Mouse (Mus musculus) midbrain, embryonic 14.5 days (tissue): Measurements from ENCODE around the gene Tmem116. TPM values are rescaled to one million over a fixed set of nuclear protein-coding genes. Genes with fewer than 3 reads are reported as not detected.
"Not testable (repeated sequence)": the region's sequence is repeated elsewhere in the genome, so short reads cannot be mapped to it uniquely, and the experiment has no call there.

Source experiments
- ATAC-seq: fragments of 200-750 bp; cut with Nextera tagmentation; 2 replicates; pipeline ENCODE4 v1.8.0; 2017; ENCODE audit warnings: moderate number of reproducible peaks, moderate library complexity; ENCODE audit not compliant: low FRiP score, low TSS enrichment
- DNase-seq: peaks from one replicate; pipeline ENCODE4 v3.0.0-alpha.2; 2015
- H3K27ac ChIP-seq: fragments of 300-500 bp; sonication (generic); replicated peaks from 2 replicates; pipeline ENCODE4 v1.5.1; 2014; ENCODE audit warnings: mild to moderate bottlenecking, low read depth, low read length, moderate library complexity
- H3K27me3 ChIP-seq: fragments of 300-500 bp; sonication (generic); 2 replicates; pipeline ENCODE4 v1.6.1; 2014; ENCODE audit warnings: low read length, control low read depth, mixed read lengths; ENCODE audit not compliant: control insufficient read depth, insufficient read depth
- H3K36me3 ChIP-seq: fragments of 300-500 bp; sonication (generic); 2 replicates; pipeline ENCODE4 v1.6.1; 2014; ENCODE audit warnings: low read length, control low read depth; ENCODE audit not compliant: control insufficient read depth, insufficient read depth
- H3K4me1 ChIP-seq: fragments of 300-500 bp; sonication (generic); 2 replicates; pipeline ENCODE4 v1.6.1; 2014; ENCODE audit warnings: mild to moderate bottlenecking, antibody characterized with exemption, low read length, control low read depth; ENCODE audit not compliant: control insufficient read depth, insufficient read depth
- H3K4me2 ChIP-seq: fragments of 300-500 bp; sonication (generic); 2 replicates; pipeline ENCODE4 v1.6.1; 2014; ENCODE audit warnings: mild to moderate bottlenecking, low read length, moderate library complexity
- H3K4me3 ChIP-seq: fragments of 300-500 bp; sonication (generic); replicated peaks from 2 replicates; pipeline ENCODE4 v1.5.1; 2014; ENCODE audit warnings: low read depth, low read length
- H3K9ac ChIP-seq: fragments of 300-500 bp; sonication (generic); replicated peaks from 2 replicates; pipeline ENCODE4 v1.6.1; 2014; ENCODE audit warnings: mild to moderate bottlenecking, low read length, moderate library complexity
- H3K9me3 ChIP-seq: fragments of 300-500 bp; sonication (generic); 2 replicates; pipeline ENCODE4 v1.6.1; 2016; ENCODE audit warnings: low read length, control low read depth, mixed read lengths; ENCODE audit not compliant: control insufficient read depth
- WGBS: fragments of 180-500 bp; shearing (Covaris S2); extraction: QIAGEN DNeasy Blood & Tissue Kit; methylation state at CpG from one replicate; pipeline ENCODE4 v1.1.7; 2014; 5-methylcytosine and 5-hydroxymethylcytosine counted together
- polyA plus RNA-seq: library from polyadenylated mRNA; unstranded; fragments of >200 nt; fragmentation: Nextera tagmentation; extraction: Ambion mirVana; gene quantifications from 2 replicates; pipeline ENCODE4 v1.2.1, GENCODE M21; 2014

Tmem116 gene
- polyA plus RNA-seq, 1 experiment from 2014 or later: 1.7 TPM

DNA sequence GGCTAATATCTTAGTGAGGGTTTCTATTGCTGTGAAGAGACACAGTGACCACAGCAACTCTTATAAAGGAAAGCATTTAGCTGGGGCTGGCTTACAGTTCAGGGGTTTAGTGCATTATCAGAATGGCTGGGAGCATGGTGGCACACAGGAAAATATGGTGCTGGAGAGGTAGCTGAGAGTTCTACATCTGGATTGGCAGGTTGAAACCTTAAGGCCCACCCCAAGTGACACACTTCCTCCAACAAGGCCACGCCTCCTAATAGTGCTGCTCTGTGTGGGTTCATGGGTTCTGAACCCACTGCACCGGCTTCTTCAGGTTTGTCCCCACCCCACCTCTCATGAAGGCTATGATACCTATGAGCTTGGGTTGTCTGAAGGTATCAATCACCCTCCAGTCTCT lies 20.7 kb downstream of the Tmem116 start:
- Histone ChIP-seq H3K4me2 (no peak overlapping the region), H3K9me3 (no peaks in the 10 kb centered on the region), H3K4me3 (no peak overlapping the region), H3K9ac (no peak overlapping the region), H3K4me1 (no peaks in the 10 kb centered on the region), H3K36me3 (no peaks in the 10 kb centered on the region), H3K27ac (no peak overlapping the region), H3K27me3 (no peaks in the 10 kb centered on the region)
- WGBS: 93% methylated on average over 2 of the region's 2 CpGs
- ATAC-seq (no peak), DNase-seq (no peak)

GRCm38 (mm10) chr5:121474610-121475009 lies 22.9 kb downstream of the Tmem116 start:
- no peak for DNase-seq
- no peak for ATAC-seq
- no peaks in the 10 kb centered on the region for H3K9me3 ChIP-seq
- H3K4me3 ChIP-seq: no peak overlapping the region
- H3K4me1 ChIP-seq: no peaks in the 10 kb centered on the region
- H3K9ac ChIP-seq: no peak overlapping the region
- no peaks in the 10 kb centered on the region for H3K27me3 ChIP-seq
- no peak overlapping the region for H3K27ac ChIP-seq
- H3K4me2 ChIP-seq: no peak overlapping the region
- no peaks in the 10 kb centered on the region for H3K36me3 ChIP-seq
- 70% methylated on average over 7 of the region's 7 CpGs for WGBS

GRCm38 (mm10) chr5:121476040-121476439 lies 24.3 kb downstream of the Tmem116 start:
- Histone ChIP-seq H3K27ac (no peak overlapping the region), H3K9ac (no peak overlapping the region), H3K4me1 (no peaks in the 10 kb centered on the region), H3K9me3 (no peaks in the 10 kb centered on the region), H3K4me3 (no peak overlapping the region), H3K36me3 (no peaks in the 10 kb centered on the region), H3K4me2 (no peak overlapping the region), H3K27me3 (no peaks in the 10 kb centered on the region)
- WGBS: 88% methylated on average over 1 of the region's 1 CpGs
- DNase-seq (no peak), ATAC-seq (no peak)

GRCm38 (mm10) chr5:121477680-121478079 lies 26.0 kb downstream of the Tmem116 start:
- H3K4me2 ChIP-seq: no peak overlapping the region
- no peaks in the 10 kb centered on the region for H3K4me1 ChIP-seq
- no peak overlapping the region for H3K4me3 ChIP-seq
- H3K27ac ChIP-seq: no peak overlapping the region
- no peaks in the 10 kb centered on the region for H3K9me3 ChIP-seq
- H3K27me3 ChIP-seq: no peaks in the 10 kb centered on the region
- H3K36me3 ChIP-seq: no peaks in the 10 kb centered on the region
- WGBS: 34% methylated on average over 3 of the region's 3 CpGs
- DNase-seq: peak; percentile 92
- no peak for ATAC-seq
- no peak overlapping the region for H3K9ac ChIP-seq

DNA sequence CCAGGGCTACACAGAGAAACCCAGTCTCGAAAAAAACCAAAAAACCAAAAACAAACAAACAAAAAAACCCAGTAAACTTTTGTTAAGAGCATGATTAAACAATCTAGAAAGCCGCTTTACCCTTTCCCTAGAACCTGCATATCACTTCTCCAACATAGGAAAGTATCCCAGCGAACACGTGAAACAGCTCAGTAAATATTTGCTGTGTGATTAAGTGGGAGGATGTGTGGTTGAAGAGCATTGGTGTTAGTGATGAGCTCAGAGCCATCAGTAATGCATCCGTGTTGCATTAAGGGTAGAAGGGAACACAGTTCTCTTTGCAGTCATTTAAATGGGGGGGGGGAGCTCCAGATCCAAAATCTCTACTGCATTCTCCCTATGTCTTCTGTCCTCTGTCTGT lies 33.1 kb downstream of the Tmem116 start:
- no peak overlapping the region for H3K4me3 ChIP-seq
- ATAC-seq (no peak), DNase-seq (no peak)
- H3K9me3 ChIP-seq: no peaks in the 10 kb centered on the region
- H3K27ac ChIP-seq: no peak overlapping the region
- no peaks in the 10 kb centered on the region for H3K36me3 ChIP-seq
- no peak overlapping the region for H3K9ac ChIP-seq
- H3K4me1 ChIP-seq: no peaks in the 10 kb centered on the region
- WGBS: 81% methylated on average over 5 of the region's 5 CpGs
- H3K4me2 ChIP-seq: no peak overlapping the region
- no peaks in the 10 kb centered on the region for H3K27me3 ChIP-seq

DNA sequence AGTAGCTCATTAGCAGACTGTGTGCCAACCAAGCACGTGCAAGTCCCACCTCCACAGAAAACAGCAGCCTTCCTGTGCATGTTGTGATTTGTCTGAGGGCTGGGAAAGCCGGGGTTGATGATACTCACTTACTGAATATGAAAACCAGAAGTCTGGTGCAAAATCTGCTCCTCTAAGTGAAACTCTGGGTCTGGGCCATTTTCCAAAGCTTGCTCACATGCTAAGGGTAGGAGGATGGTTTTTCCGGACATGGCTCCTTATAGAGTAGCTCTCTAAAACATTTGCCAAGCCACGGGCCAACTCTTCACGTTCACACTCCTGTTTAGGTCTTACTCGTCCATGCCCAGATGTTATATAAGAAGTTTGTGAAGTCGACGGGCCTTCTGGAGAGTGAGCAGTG lies 41.6 kb downstream of the Tmem116 start:
- Histone ChIP-seq H3K4me1 (no peaks in the 10 kb centered on the region), H3K27me3 (no peaks in the 10 kb centered on the region), H3K9ac (no peak overlapping the region), H3K9me3 (no peaks in the 10 kb centered on the region), H3K4me3 (no peak overlapping the region), H3K27ac (no peak overlapping the region), H3K4me2 (no peak overlapping the region), H3K36me3 (no peaks in the 10 kb centered on the region)
- DNase-seq (no peak), ATAC-seq (no peak)
- WGBS: 80% methylated on average over 8 of the region's 8 CpGs

- 82% methylated on average over 7 of the region's 7 CpGs for WGBS
- no peaks in the 10 kb centered on the region for H3K36me3 ChIP-seq
- H3K4me2 ChIP-seq: no peak overlapping the region
- no peak overlapping the region for H3K9ac ChIP-seq
- no peak for ATAC-seq
- H3K27ac ChIP-seq: no peak overlapping the region
- DNase-seq: no peak
- H3K27me3 ChIP-seq: no peaks in the 10 kb centered on the region
- H3K9me3 ChIP-seq: no peaks in the 10 kb centered on the region
- H3K4me1 ChIP-seq: no peaks in the 10 kb centered on the region
- H3K4me3 ChIP-seq: no peak overlapping the region
Observed at GRCm38 (mm10) chr5:121500719-121501118, 49.0 kb downstream of the Tmem116 start.

DNA sequence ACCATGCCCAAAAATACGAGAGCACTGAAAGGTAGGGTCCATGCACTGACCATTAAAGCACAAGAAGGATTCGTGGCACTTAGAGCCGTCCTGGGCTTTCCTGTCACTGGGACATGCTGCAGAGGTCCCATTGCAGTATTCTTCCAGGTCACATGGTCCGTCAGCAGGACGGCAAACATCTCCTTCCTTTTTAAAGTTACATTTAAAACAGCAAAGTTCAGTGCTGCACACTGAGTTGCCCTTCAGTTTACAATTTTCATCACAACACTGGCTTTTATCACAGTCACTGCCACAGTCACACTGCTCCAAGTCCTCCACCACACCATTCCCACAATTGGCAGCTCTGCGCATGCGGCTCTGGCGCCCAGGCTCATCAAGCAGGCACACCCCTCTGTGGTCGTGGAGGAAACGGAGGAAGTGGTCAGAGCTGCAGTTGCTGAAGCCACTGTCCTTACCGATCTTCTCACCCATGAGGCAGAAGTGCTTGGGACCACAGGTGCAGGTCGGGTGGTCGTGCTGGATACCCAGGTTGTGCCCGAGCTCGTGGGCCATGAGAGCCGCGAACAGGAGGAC lies 49.8 kb downstream of the Tmem116 start:
- H3K36me3 ChIP-seq, DNase-seq, ATAC-seq, H3K9me3 ChIP-seq, H3K9ac ChIP-seq, H3K4me3 ChIP-seq, H3K27me3 ChIP-seq, H3K27ac ChIP-seq, H3K4me1 ChIP-seq, H3K4me2 ChIP-seq: not testable (repeated sequence)
- WGBS: 85% methylated on average over 10 of the region's 17 CpGs

DNA sequence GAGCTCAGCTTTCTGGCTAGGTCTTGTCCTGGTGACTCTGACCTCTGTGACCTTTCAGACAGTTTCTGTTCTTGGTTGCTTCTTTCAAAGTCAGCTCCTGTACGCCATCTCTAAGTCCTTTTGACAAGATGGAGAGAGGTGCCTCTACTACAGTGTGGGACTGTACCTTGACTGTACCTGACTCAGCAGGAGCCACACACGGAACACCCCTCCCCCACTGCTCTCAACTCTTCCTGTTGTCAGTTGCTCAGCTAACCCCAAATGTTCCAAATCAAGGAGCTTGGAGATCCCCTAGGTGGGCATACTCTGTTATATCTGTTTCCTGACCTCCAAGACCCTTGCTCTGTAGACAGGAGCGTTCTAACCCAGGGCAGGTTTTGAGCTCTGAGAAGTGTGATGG lies 51.5 kb downstream of the Tmem116 start, which contains the start of gene Adam1b:
Adam1b (minus strand) TSS at position 205 of the 400 bp plus-strand sequence.
- no peak for ATAC-seq
- no peak within 1 kb of the TSS for H3K4me2 ChIP-seq
- no peak within 1 kb of the TSS for H3K27ac ChIP-seq
- no peaks in the 10 kb centered on the region for H3K4me1 ChIP-seq
- H3K9ac ChIP-seq: no peak within 1 kb of the TSS
- no peak within 1 kb of the TSS for H3K4me3 ChIP-seq
- H3K36me3 ChIP-seq: no peaks in the 10 kb centered on the region
- WGBS: 87% methylated on average over 3 of the region's 3 CpGs
- H3K27me3 ChIP-seq: no peaks in the 10 kb centered on the region
- no peaks in the 10 kb centered on the region for H3K9me3 ChIP-seq
- DNase-seq: no peak
